Mouse (Mus musculus): ENCODE measurements around the gene Slc4a1.
"Not testable (repeated sequence)": the region's sequence is repeated elsewhere in the genome, so short reads cannot be mapped to it uniquely, and the experiment has no call there.

The Slc4a1 gene

GRCm38 (mm10) chr11:102398007-102398825 lies 32.2 kb upstream of the Slc4a1 start:
- no peak for DNase-seq (ENCODE audit: low read depth)

DNA sequence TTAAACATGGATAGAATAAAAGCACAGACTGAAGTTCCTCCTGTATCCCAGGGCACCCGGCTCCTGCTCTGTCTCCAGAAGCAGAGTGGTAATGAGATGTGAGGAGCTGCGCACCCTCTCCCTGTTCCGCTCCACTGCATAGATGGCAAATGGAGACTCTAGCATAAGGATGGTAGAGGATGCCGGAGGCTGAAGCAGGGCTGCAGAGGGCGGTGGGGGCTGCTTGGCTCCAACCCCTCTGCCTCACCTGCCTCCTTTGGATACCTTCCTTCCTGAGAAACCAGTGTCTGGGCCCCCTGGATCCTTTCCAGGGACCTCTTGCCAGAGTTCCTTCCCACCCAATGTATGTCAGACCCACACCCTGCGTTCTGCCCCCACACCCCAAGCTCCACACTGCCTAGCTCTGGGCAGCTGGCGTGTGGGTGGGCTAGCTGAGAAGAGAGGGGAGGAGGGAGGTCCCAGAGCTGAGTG lies 30.7 kb upstream of the Slc4a1 start:
- DNase-seq (ENCODE audit: low read depth) = no peak

GRCm38 (mm10) chr11:102396263-102396662 lies 30.3 kb upstream of the Slc4a1 start:
- no peak for DNase-seq (ENCODE audit: low read depth)

DNA sequence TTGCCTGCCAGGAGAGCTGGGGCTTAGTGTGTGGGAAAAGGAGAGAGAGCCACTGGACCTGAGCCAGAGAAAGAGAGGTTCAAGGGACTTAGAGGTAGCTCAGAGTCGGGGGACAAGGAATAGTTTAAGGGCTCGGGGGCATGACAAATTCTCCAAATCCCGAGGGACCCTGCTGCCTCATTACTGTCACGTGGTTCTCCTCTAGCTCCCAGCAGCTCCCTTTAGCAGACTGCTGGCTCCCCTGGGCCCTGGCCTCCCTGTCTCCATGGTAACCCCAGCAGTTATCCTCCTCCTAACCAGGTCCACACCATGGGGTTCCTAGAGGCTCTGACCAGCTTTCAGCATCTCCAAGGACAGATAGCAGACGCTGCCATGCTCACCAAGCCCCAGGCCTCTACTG lies 29.2 kb upstream of the Slc4a1 start:
- no peak for DNase-seq (ENCODE audit: low read depth)

GRCm38 (mm10) chr11:102394421-102395124 lies 28.6 kb upstream of the Slc4a1 start:
- no peak for DNase-seq (ENCODE audit: low read depth)

DNA sequence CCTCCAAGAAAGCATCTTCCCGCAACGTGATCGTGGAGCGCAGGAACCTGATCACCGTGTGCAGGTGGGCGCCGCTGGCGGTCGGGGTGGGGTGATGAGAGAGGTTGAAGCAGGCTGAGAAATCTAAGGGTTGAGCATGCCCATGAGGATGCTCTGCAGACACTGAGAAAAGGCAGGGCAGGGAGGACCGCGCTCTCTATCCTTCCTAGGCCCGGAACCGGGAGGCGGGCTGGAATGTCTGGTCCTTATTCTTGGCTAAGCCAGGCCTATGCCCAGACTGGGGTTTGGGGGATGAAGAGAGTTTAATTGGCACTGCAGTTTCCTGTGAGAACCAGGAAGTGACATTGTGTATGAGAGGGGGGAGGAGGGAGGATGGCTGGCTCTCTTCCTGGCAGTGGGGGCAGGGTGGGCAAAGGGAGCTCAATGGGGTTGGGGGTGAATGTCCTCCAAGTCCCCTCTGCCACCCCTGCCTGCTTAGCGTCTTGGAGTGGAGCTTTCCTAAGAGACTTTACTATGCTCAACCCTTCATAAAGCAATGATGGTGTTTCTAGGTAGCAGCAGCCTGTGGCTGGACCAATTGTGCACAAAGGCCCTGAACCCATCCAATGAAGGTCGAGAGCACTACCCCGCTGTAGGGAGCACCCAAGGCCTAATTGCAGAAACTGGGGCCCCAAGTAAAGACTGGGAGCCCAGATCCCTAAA lies 27.9 kb upstream of the Slc4a1 start:
- DNase-seq (ENCODE audit: low read depth) = peak; percentile 23

DNA sequence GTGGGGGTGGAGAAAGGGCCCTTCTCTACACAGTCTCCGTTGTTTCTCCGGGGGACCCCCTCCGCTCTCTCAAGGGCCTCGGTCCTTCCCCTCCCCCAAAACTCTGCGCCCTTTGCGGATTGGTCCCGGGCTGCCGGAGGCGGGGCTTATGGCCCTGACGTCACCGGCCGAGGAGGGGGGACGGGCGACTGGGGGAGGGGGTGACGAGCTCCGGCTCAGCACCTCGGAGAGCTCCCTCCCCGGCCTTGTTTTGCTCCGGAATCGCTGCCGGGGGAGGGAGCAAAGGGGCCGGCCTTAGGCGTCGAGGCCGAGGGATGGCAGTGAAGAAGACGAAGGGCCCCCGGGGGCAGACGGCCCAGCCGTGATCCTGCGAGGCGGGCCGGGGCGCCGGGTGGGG lies 27.2 kb upstream of the Slc4a1 start, which contains the start of gene Rundc3a:
Gene Rundc3a (plus strand): TSS at position 166 of the 397 bp plus-strand sequence.
- peak; percentile 75 for DNase-seq (ENCODE audit: low read depth)

DNA sequence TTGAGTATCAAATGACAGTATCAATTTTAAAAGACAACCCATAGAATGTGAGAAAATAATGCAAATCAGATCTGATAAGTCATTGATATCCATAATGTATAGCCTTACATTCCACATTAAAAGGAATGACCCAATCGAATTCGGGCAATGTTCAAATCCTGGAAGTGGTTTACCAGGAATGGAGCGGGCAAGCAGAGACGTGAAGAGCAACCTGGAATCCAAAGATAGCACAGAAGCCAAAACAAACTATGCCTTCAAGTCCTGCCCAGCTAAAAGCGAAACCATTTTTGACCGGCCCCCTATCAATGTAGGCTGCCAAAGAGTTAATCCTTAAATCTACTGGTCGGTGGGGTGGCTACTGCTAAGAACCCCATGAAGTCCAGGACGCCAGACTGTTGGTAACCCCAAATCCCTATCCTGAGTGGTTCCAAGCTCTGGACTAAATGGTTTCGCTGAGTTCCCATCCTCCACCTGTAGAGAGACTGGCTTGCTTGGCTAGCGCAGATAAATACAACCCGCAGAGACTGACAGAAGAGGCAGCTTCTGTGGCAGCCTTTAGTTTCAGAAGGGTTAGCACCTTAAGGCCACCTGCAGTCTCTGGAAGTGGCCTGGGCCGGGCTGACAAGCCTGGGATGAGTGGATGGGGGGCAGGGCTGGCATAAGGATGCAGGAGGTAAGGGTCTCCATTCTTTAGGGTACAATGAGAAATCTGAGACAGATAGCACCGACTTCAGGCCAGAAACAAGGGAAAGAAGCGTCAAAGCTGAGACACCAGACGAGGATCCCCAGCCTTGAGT lies 26.6 kb upstream of the Slc4a1 start:
- DNase-seq (ENCODE audit: low read depth) = peak; percentile 19

GRCm38 (mm10) chr11:102389436-102389835 lies 23.4 kb upstream of the Slc4a1 start:
- not testable (repeated sequence) for DNase-seq (ENCODE audit: low read depth)

- DNase-seq (ENCODE audit: low read depth) = no peak
These were observed 20.1 kb upstream of the Slc4a1 start for GRCm38 (mm10) chr11:102386121-102386520.

DNA sequence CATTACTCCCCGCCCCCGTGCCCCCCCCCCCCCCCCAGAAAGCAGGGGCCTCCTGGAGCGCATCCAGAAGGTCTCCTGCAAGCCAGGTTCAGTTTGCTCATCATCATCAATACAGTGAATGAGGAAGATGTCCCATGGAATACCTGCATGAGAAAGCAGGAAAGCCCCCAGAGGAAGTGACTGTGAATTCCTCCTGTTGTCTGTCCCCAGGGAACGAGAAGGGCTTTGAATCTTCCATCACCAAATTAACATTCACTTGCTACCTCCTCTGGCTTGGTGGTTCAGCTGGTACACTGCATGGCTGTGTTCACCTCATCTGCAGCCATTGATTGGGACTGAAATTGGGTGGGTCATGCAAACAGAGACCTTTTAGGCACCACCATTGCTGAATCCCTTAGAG lies 19.1 kb upstream of the Slc4a1 start:
- DNase-seq (ENCODE audit: low read depth) = no peak

- no peak for DNase-seq (ENCODE audit: low read depth)
These were observed 18.4 kb upstream of the Slc4a1 start for GRCm38 (mm10) chr11:102384418-102384817.

DNA sequence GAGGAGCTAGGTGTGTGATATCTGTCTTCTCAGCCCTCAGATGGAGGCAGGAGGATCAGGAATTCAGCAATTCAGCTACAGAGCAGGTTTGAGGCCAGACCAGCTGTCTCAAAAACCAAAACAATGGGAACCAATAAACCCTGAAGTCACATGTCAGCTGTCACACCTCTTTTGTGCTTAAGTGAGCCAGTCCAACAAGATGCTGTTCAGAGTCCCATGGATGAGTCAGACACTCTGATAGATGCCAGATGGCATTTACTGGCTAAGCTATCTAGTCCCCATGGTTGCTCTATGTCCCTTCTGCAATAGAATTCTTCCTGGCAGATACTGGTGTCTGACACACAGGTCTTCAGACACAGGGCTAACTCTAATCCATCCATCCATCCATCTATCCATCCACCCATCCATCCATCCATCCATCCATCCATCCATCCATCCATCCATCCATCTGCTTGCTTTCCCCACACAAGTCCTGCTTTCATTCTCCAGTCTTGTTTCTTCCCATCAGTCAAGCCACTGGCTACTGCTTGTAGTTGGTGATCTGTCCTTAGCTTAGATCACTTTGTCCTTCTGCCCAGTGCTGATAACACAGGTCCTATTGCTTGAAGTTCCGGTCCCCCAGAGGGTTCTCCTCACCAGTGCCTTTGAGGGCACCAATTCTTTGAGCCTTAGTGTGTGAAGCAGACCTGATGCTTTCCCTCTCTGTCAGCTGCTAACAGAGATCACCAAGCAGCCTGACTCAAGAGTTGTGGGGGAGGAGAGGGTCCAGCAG lies 17.5 kb upstream of the Slc4a1 start:
- no peak for DNase-seq (ENCODE audit: low read depth)

DNA sequence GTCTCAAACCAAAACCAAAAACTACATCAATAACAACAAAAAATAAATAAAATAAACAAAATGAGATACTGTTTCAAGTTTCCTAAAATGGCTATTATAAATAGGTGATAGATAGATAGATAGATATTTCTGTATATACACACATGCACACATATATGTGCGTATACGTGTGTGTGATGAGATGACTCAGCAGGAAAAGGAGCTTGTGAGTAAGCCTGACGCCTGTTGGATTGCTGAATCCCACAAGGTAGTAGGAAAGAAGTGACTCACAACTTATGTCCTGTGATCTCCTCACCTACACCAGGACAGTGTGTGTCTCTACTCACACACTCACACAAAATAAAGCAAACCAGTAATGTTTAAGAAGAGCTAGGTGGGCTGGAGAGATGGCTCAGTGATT lies 16.8 kb upstream of the Slc4a1 start:
- DNase-seq (ENCODE audit: low read depth) = no peak

DNA sequence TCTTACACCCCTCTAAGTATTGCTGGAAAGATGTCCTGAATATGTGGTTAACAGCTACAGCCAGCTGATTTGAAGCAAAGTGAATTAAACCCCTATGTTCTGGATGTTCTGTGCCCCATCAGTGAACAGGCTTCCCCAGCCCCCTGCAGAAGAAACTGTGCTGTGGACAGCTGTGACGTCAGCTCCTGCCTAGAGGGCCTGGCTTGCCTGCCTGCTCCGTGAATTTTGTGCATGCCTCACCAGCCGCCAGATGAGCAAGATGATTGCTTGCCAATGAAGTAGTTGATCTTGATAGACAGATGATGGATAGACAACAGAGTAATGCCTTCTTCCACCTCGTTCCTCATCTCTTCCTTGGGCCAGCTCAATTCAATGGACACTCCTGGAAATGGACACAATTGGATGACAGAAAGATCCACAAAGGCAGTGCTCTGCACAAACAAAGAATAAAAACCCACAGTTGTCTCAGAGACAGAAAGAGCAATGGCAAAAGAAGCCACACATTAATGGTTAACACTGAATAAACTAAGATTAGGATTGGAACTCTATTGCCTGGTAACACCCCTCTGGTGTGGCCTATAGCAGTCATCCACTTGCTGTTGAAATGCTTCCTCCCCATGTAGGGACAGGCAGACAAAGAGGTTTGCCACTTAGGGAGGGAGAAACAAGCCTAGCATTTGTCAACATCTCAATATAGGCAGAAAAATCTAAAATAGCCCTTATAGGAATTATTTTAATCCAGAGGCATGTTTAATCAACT lies 15.5 kb upstream of the Slc4a1 start:
- DNase-seq (ENCODE audit: low read depth) = no peak

DNA sequence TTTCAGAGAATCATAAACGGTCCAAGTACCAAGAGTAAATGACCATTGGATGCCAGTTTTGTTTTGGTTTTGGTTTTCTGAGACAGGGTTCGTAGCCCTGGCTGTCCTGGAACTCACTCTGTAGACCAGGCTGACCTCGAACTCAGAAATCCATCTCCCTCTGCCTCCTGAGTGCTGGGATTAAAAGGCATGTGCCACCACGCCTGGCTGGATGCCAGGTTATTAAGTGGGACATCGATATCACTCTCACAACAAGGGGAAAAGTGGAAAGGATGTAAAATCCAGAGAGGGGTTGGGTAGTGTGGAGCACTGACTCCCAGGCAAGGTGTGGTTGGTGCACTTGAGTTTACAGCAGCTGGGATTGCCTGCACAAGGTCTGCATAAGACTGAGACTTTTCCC lies 14.1 kb upstream of the Slc4a1 start:
- DNase-seq (ENCODE audit: low read depth) = no peak

DNA sequence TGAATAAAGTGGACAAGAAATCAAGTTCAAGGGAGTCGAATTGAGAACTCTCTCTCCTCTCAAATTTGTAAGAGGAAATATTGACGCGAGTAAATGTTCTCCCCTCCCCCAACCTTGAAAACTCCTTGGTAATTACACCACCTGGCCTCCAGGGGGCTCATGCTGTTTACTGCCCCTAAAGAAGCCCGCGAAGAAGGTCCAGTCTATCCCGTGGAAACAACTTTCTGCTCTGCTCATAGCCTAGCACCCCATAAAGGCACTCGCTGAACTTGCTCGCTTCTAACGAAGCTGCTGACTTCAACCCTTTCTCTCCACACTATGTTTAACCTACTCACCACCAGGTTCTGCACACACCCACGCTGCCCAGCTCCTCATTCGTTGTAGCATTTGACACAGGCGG lies 11.2 kb upstream of the Slc4a1 start:
- DNase-seq (ENCODE audit: low read depth) = peak; percentile 37

GRCm38 (mm10) chr11:102376196-102376835 lies 10.3 kb upstream of the Slc4a1 start:
- no peak for DNase-seq (ENCODE audit: low read depth)
